In genomic region chr2:146147801-146148200, GRCm38 (mm10) we compare ENCODE assay signal across 27 mouse cellular contexts.
"Had no signal": no experiment of that assay in that cellular context is flagged by ENCODE, and none has a peak within 500 bp of the region (broad histone marks: within the 10 kb centered on the region; RNA-seq: fewer than 3 reads in every experiment).

No protein-coding gene starts in this region.

- ATAC-seq: forebrain, embryonic 13.5 days; forebrain, embryonic 15.5 days; forebrain, postnatal 0 days had no signal

- H3K9me3 ChIP-seq: embryonic facial prominence, embryonic 10.5 days; embryonic facial prominence, embryonic 12.5 days; embryonic facial prominence, embryonic 13.5 days; embryonic facial prominence, embryonic 15.5 days; forebrain, embryonic 12.5 days; forebrain, embryonic 13.5 days; forebrain, embryonic 15.5 days; heart, embryonic 12.5 days had no signal

- H3K27me3 ChIP-seq: embryonic facial prominence, embryonic 12.5 days; embryonic facial prominence, embryonic 13.5 days; embryonic facial prominence, embryonic 15.5 days; forebrain, embryonic 12.5 days; forebrain, embryonic 13.5 days; forebrain, embryonic 15.5 days; heart, embryonic 12.5 days had no signal

- H3K4me3 ChIP-seq: embryonic facial prominence, embryonic 10.5 days; embryonic facial prominence, embryonic 12.5 days; embryonic facial prominence, embryonic 13.5 days; embryonic facial prominence, embryonic 15.5 days; erythroblast, embryonic 14.5 days; forebrain, embryonic 12.5 days; forebrain, embryonic 13.5 days; forebrain, embryonic 15.5 days; gastrocnemius, adult 2 months; heart, adult 2 months; heart, embryonic 12.5 days had no signal

- H3K4me1 ChIP-seq: embryonic facial prominence, embryonic 10.5 days; embryonic facial prominence, embryonic 12.5 days; embryonic facial prominence, embryonic 13.5 days; embryonic facial prominence, embryonic 15.5 days; forebrain, embryonic 12.5 days; forebrain, embryonic 13.5 days; heart, embryonic 12.5 days had no signal

- H3K9ac ChIP-seq: embryonic facial prominence, embryonic 12.5 days; embryonic facial prominence, embryonic 13.5 days; embryonic facial prominence, embryonic 15.5 days; forebrain, embryonic 12.5 days; forebrain, embryonic 13.5 days; forebrain, embryonic 15.5 days; forebrain, postnatal 0 days; heart, embryonic 12.5 days had no signal

- DNase-seq: cerebellum, adult 2 months; cerebellum, adult 8-10 months; cerebellum, adult 9-10 months; cerebellum, adult 9-11 months; cerebellum, postnatal 10 days; cerebellum, postnatal 14 days; cerebellum, postnatal 25 days; cerebellum, postnatal 36 days; embryo, embryonic 11 days; forebrain, postnatal 0 days; gastrocnemius, adult 2 months; gastrocnemius, postnatal 10 days; gastrocnemius, postnatal 14 days; gastrocnemius, postnatal 25 days; gastrocnemius, postnatal 36 days; heart, adult 18-20 months; heart, adult 2 months had no signal

- H3K36me3 ChIP-seq: embryonic facial prominence, embryonic 10.5 days; embryonic facial prominence, embryonic 12.5 days; embryonic facial prominence, embryonic 13.5 days; embryonic facial prominence, embryonic 15.5 days; forebrain, embryonic 12.5 days; forebrain, embryonic 15.5 days; heart, embryonic 12.5 days had no signal

- H3K27ac ChIP-seq: embryonic facial prominence, embryonic 10.5 days; embryonic facial prominence, embryonic 12.5 days; embryonic facial prominence, embryonic 13.5 days; embryonic facial prominence, embryonic 15.5 days; forebrain, embryonic 12.5 days; forebrain, embryonic 13.5 days; gastrocnemius, adult 2 months; heart, adult 2 months had no signal

- H3K4me2 ChIP-seq: embryonic facial prominence, embryonic 12.5 days; embryonic facial prominence, embryonic 13.5 days; embryonic facial prominence, embryonic 15.5 days; forebrain, embryonic 12.5 days; forebrain, embryonic 13.5 days; forebrain, embryonic 15.5 days; heart, embryonic 11.5 days; heart, embryonic 12.5 days had no signal
